Mouse (Mus musculus) stomach, postnatal 0 days (tissue): ENCODE measurements around the gene Ddx46. TPM values are rescaled to one million over a fixed set of nuclear protein-coding genes. Genes with fewer than 3 reads are reported as not detected.
"Not testable (repeated sequence)": the region's sequence is repeated elsewhere in the genome, so short reads cannot be mapped to it uniquely, and the experiment has no call there.

Experiments used
- ATAC-seq: fragments of 200-750 bp; cut with Nextera tagmentation; 2 replicates; pipeline ENCODE4 v1.8.0; 2017; ENCODE audit not compliant: low FRiP score, low TSS enrichment
- DNase-seq: peaks from one replicate; pipeline ENCODE4 v3.0.0-alpha.2; 2016; ENCODE audit warnings: low spot score
- H3K27ac ChIP-seq: fragments of 300-500 bp; sonication (generic); replicated peaks from 2 replicates; pipeline ENCODE4 v1.5.1; 2014; ENCODE audit warnings: mild to moderate bottlenecking, control low read depth
- H3K27me3 ChIP-seq: fragments of 300-500 bp; sonication (generic); 2 replicates; pipeline ENCODE4 v1.6.1; 2014; ENCODE audit warnings: low read length; ENCODE audit not compliant: control insufficient read depth, insufficient read depth
- H3K36me3 ChIP-seq: fragments of 300-500 bp; sonication (generic); 2 replicates; pipeline ENCODE4 v1.6.1; 2014; ENCODE audit warnings: low read length, mixed read lengths; ENCODE audit not compliant: control insufficient read depth, insufficient read depth
- H3K4me1 ChIP-seq: fragments of 300-500 bp; sonication (generic); replicated peaks from 2 replicates; pipeline ENCODE4 v1.6.1; 2014; ENCODE audit warnings: antibody characterized with exemption; ENCODE audit not compliant: control insufficient read depth, insufficient read depth
- H3K4me2 ChIP-seq: fragments of 300-500 bp; sonication (generic); replicated peaks from 2 replicates; pipeline ENCODE4 v1.6.1; 2014; ENCODE audit warnings: low read depth, mild to moderate bottlenecking, control low read depth, moderate library complexity
- H3K4me3 ChIP-seq: fragments of 300-500 bp; sonication (generic); 2 replicates; pipeline ENCODE4 v1.5.1; 2014; ENCODE audit warnings: low read depth, low read length, control low read depth
- H3K9ac ChIP-seq: fragments of 300-500 bp; sonication (generic); 2 replicates; pipeline ENCODE4 v1.6.1; 2014; ENCODE audit warnings: mild to moderate bottlenecking, low read length, control low read depth, mixed read lengths
- H3K9me3 ChIP-seq: fragments of 300-500 bp; sonication (generic); 2 replicates; pipeline ENCODE4 v1.6.1; 2016; ENCODE audit warnings: low read length; ENCODE audit not compliant: control insufficient read depth
- CTCF ChIP-seq: IDR thresholded peaks from 2 replicates; pipeline ENCODE4 v1.5.1; 2016; ENCODE audit warnings: antibody characterized with exemption, low read depth, mild to moderate bottlenecking, moderate library complexity
- EP300 ChIP-seq: optimal IDR thresholded peaks from 2 replicates; pipeline ENCODE3; 2016; ENCODE audit warnings: antibody characterized with exemption
- WGBS: fragments of 180-500 bp; shearing (Covaris S2); extraction: QIAGEN DNeasy Blood & Tissue Kit; methylation state at CpG from one replicate; pipeline ENCODE4 v1.1.7; 2014; 5-methylcytosine and 5-hydroxymethylcytosine counted together
- polyA plus RNA-seq: library from polyadenylated mRNA; unstranded; fragments of >200 nt; fragmentation: Nextera tagmentation; extraction: Ambion mirVana; gene quantifications from 2 replicates; pipeline ENCODE4 v1.2.1, GENCODE M21; 2015

Gene Ddx46
- polyA plus RNA-seq, 1 experiment from 2014 or later = 14.9 TPM

DNA sequence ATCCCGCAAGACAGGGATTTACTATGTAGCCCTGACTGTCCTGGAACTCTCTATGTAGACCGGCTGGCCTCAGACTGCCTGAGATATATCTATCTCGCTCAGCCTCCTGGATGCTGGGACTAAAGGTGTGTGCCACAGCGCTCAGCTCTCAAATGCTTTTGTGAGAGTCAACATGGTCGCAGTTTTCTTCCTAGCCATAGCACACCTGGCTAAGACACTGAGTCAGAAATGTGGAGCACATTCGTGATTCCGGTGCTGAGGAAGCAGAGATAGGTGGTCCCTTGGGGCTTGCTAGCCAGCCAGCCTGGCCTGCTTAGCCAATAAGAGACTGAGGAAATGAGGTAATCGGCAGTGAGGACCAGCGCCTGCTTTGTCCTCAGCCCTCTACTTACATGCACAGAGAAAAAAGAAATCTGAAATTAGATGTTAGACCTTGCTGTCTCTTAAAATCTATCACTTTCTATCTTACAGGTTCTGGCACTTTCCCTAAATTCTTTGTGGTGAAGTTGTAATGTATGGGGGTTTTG is 51.3 kb downstream of the Ddx46 start:
- H3K4me1 ChIP-seq = no peaks in the 10 kb centered on the region
- H3K9me3 ChIP-seq = no peaks in the 10 kb centered on the region
- DNase-seq = no peak
- no peak overlapping the region for H3K27ac ChIP-seq
- no peak for ATAC-seq
- H3K27me3 ChIP-seq = no peaks in the 10 kb centered on the region
- H3K4me2 ChIP-seq = no peak overlapping the region
- WGBS = 79% methylated on average over 9 of the region's 9 CpGs
- no peak overlapping the region for H3K4me3 ChIP-seq
- H3K36me3 ChIP-seq = no peaks in the 10 kb centered on the region
- no peak overlapping the region for H3K9ac ChIP-seq
- TF ChIP-seq EP300 (no peak), CTCF (no peak)

- no peaks in the 10 kb centered on the region for H3K27me3 ChIP-seq
- no peak overlapping the region for H3K4me3 ChIP-seq
- H3K9me3 ChIP-seq = no peaks in the 10 kb centered on the region
- ATAC-seq (no peak), DNase-seq (no peak)
- H3K27ac ChIP-seq = no peak overlapping the region
- 40% methylated on average over 4 of the region's 4 CpGs for WGBS
- H3K9ac ChIP-seq = no peak overlapping the region
- H3K4me1 ChIP-seq = no peaks in the 10 kb centered on the region
- H3K36me3 ChIP-seq = no peaks in the 10 kb centered on the region
- TF ChIP-seq EP300 (no peak), CTCF (no peak)
- H3K4me2 ChIP-seq = no peak overlapping the region
These were observed 53.2 kb downstream of the Ddx46 start for GRCm38 (mm10) chr13:55687927-55688602.

- Histone ChIP-seq H3K4me3 (peak within 1 kb of the TSS; percentile 99), H3K4me1 (peaks cover 8% of the 10 kb centered on the region), H3K27ac (peak within 1 kb of the TSS; percentile 99), H3K9ac (peak within 1 kb of the TSS; percentile 100), H3K4me2 (peak within 1 kb of the TSS; percentile 50), H3K9me3 (no peaks in the 10 kb centered on the region), H3K36me3 (no peaks in the 10 kb centered on the region), H3K27me3 (no peaks in the 10 kb centered on the region)
- WGBS = 1% methylated on average over 50 of the region's 51 CpGs
- DNase-seq (peak; percentile 90), ATAC-seq (peak; percentile 97)
- TF ChIP-seq EP300 (peak; percentile 98), CTCF (peak; percentile 48)
These were observed 57.9 kb downstream of the Ddx46 start, which contains the start of gene B230219D22Rik for GRCm38 (mm10) chr13:55692535-55693242. B230219D22Rik (plus strand) TSS chr13:55693124.

GRCm38 (mm10) chr13:55693243-55693721 is 58.5 kb downstream of the Ddx46 start:
- Histone ChIP-seq H3K9me3 (no peaks in the 10 kb centered on the region), H3K4me3 (peak overlapping the region; percentile 99), H3K27me3 (no peaks in the 10 kb centered on the region), H3K36me3 (no peaks in the 10 kb centered on the region), H3K4me2 (peak overlapping the region; percentile 50), H3K4me1 (peaks cover 8% of the 10 kb centered on the region), H3K9ac (peak overlapping the region; percentile 100), H3K27ac (peak overlapping the region; percentile 99)
- TF ChIP-seq CTCF = no peak
- no peak for TF ChIP-seq EP300
- ATAC-seq (no peak), DNase-seq (no peak)
- WGBS = 0% methylated on average over 34 of the region's 70 CpGs

- DNase-seq (no peak), ATAC-seq (no peak)
- peak overlapping the region; percentile 50 for H3K4me2 ChIP-seq
- peaks cover 8% of the 10 kb centered on the region for H3K4me1 ChIP-seq
- TF ChIP-seq CTCF (no peak), EP300 (no peak)
- no peaks in the 10 kb centered on the region for H3K9me3 ChIP-seq
- no peaks in the 10 kb centered on the region; the same call in 1 of the 2 replicates for H3K36me3 ChIP-seq
- H3K27me3 ChIP-seq = no peaks in the 10 kb centered on the region
- H3K9ac ChIP-seq = peak overlapping the region; percentile 100; the same call in 1 of the 2 replicates
- peak overlapping the region; percentile 99; the same call in 1 of the 2 replicates for H3K27ac ChIP-seq
- 4% methylated on average over 8 of the region's 8 CpGs for WGBS
- peak overlapping the region; percentile 99 for H3K4me3 ChIP-seq
These were observed 59.3 kb downstream of the Ddx46 start for GRCm38 (mm10) chr13:55694110-55694509.

DNA sequence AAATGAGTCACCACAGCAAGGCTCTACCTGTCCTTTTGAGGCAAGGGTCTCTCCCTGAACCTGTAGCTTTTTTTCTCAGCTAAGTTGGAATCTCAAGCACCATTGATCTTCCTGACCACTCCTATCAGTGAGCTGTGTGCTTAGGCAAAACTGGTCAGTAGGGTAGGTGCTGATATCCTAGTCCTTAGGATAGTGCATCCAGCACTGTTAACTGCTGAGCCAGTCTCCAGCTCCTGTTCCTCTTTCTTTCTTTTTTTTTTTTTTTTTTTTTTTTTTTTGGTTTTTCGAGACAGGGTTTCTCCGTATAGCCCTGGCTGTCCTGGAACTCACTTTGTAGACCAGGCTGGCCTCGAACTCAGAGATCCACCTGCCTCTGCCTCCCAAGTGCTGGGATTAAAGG is 61.2 kb downstream of the Ddx46 start:
- H3K4me2 ChIP-seq, H3K36me3 ChIP-seq, H3K9me3 ChIP-seq, H3K9ac ChIP-seq, H3K27ac ChIP-seq, H3K4me3 ChIP-seq, H3K27me3 ChIP-seq, H3K4me1 ChIP-seq, ATAC-seq, DNase-seq: not testable (repeated sequence)
- WGBS = no CpG with 5 or more reads among the region's 3 CpGs
